Mouse (Mus musculus) hindbrain, embryonic 15.5 days (tissue): ENCODE measurements at regions not wholly inside any gene's neighbourhood (a gene's known extent, or its start where the extent isn't known, plus 50 kb on each side); places are given as distances from the start of the nearest gene placed in this dataset.
"Not testable (repeated sequence)": the region's sequence is repeated elsewhere in the genome, so short reads cannot be mapped to it uniquely, and the experiment has no call there.

Experiments
- ATAC-seq: fragments of 200-750 bp; cut with Nextera tagmentation; 2 replicates; pipeline ENCODE4 v1.8.0; 2017; ENCODE audit warnings: low read depth, moderate number of reproducible peaks, moderate TSS enrichment; ENCODE audit not compliant: low FRiP score
- H3K27ac ChIP-seq: fragments of 300-500 bp; sonication (generic); replicated peaks from 2 replicates; pipeline ENCODE4 v1.5.1; 2015; ENCODE audit warnings: mild to moderate bottlenecking, inconsistent platforms
- H3K27me3 ChIP-seq: fragments of 300-500 bp; sonication (generic); 2 replicates; pipeline ENCODE4 v1.6.1; 2015; ENCODE audit warnings: control low read depth, inconsistent platforms
- H3K36me3 ChIP-seq: fragments of 300-500 bp; sonication (generic); 2 replicates; pipeline ENCODE4 v1.6.1; 2015; ENCODE audit warnings: control low read depth, inconsistent platforms
- H3K4me1 ChIP-seq: fragments of 300-500 bp; sonication (generic); replicated peaks from 2 replicates; pipeline ENCODE4 v1.6.1; 2015; ENCODE audit warnings: control low read depth, inconsistent platforms
- H3K4me2 ChIP-seq: fragments of 300-500 bp; sonication (generic); 2 replicates; pipeline ENCODE4 v1.6.1; 2015; ENCODE audit warnings: moderate library complexity, mild to moderate bottlenecking, inconsistent platforms
- H3K4me3 ChIP-seq: fragments of 300-500 bp; sonication (generic); 2 replicates; pipeline ENCODE4 v1.5.1; 2015; ENCODE audit warnings: mild to moderate bottlenecking, inconsistent platforms
- H3K9ac ChIP-seq: fragments of 300-500 bp; sonication (generic); 2 replicates; pipeline ENCODE4 v1.6.1; 2015; ENCODE audit warnings: inconsistent platforms
- H3K9me3 ChIP-seq: fragments of 300-500 bp; sonication (generic); 2 replicates; pipeline ENCODE4 v1.6.1; 2016; ENCODE audit warnings: control low read depth, inconsistent platforms
- WGBS: fragments of 180-500 bp; shearing (Covaris S2); methylation state at CpG from one replicate; pipeline ENCODE4 v1.1.7; 2015; 5-methylcytosine and 5-hydroxymethylcytosine counted together

GRCm38 (mm10) chr1:189513358-189513757 lies 111.3 kb upstream of the Kcnk2 start:
- Histone ChIP-seq H3K27ac (no peak overlapping the region), H3K4me3 (no peak overlapping the region), H3K4me1 (no peaks in the 10 kb centered on the region), H3K9me3 (peaks cover 7% of the 10 kb centered on the region; the same call in 1 of the 2 replicates), H3K4me2 (no peak overlapping the region), H3K9ac (no peak overlapping the region), H3K27me3 (no peaks in the 10 kb centered on the region), H3K36me3 (no peaks in the 10 kb centered on the region)
- ATAC-seq = no peak
- WGBS = 49% methylated on average over 4 of the region's 4 CpGs

- not testable (repeated sequence) for H3K4me3 ChIP-seq, ATAC-seq, H3K27ac ChIP-seq, H3K27me3 ChIP-seq, H3K4me2 ChIP-seq, H3K9ac ChIP-seq, H3K36me3 ChIP-seq, H3K4me1 ChIP-seq, H3K9me3 ChIP-seq
- WGBS = 88% methylated on average over 1 of the region's 1 CpGs
Observed at GRCm38 (mm10) chr1:189507301-189507700, 105.2 kb upstream of the Kcnk2 start.

GRCm38 (mm10) chr1:189499703-189500102 lies 97.6 kb upstream of the Kcnk2 start:
- Histone ChIP-seq H3K9ac (no peak overlapping the region), H3K36me3 (no peaks in the 10 kb centered on the region), H3K9me3 (no peaks in the 10 kb centered on the region), H3K27ac (no peak overlapping the region), H3K27me3 (no peaks in the 10 kb centered on the region), H3K4me1 (peaks cover 6% of the 10 kb centered on the region; the same call in 1 of the 2 replicates), H3K4me2 (no peak overlapping the region), H3K4me3 (no peak overlapping the region)
- no peak for ATAC-seq
- 93% methylated on average over 3 of the region's 3 CpGs for WGBS

DNA sequence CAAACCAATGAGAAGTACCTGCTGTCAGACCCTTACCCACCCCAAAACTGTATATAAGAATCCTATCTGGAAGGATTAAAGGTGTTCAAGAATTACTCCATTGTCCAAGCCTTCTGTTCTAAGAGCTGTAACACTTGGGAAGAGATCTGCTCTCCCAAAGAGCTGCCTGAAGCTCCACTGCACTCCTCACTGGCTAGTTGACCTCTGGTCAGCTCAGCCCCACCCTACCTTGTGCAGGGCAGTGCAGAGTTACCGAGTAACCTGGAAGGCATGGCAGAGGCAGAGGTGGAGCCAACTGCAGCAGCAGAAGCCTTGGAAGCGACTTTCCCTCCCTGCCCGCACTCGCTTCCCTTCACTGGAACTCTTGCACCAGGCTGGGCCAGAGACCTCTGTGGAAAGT lies 97.1 kb upstream of the Kcnk2 start:
- Histone ChIP-seq H3K9me3 (no peaks in the 10 kb centered on the region), H3K36me3 (no peaks in the 10 kb centered on the region), H3K4me3 (no peak overlapping the region), H3K4me2 (no peak overlapping the region), H3K9ac (no peak overlapping the region), H3K4me1 (peaks cover 6% of the 10 kb centered on the region; the same call in 1 of the 2 replicates), H3K27ac (no peak overlapping the region), H3K27me3 (no peaks in the 10 kb centered on the region)
- WGBS = 71% methylated on average over 4 of the region's 4 CpGs
- ATAC-seq = no peak

DNA sequence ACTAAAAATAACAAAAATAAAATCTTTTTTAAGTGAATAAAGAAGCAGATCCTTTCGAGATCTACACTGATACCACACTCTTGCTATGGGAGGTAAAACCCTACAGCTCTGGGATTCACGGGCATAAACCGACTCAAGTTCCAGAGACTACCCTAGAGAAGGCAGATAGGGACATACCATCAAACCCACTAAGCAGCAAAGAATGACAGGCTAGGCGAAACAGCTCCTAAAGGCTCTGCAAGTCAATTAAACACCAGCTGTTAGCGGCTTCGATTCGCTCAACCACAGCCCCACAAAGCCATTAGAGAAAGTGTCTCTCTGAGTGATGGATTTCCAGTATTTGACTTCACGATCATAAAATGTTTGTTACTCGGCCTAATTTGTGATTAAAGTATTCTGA lies 95.0 kb upstream of the Kcnk2 start:
- no peaks in the 10 kb centered on the region for H3K9me3 ChIP-seq
- H3K27ac ChIP-seq = no peak overlapping the region
- H3K9ac ChIP-seq = no peak overlapping the region
- 64% methylated on average over 9 of the region's 9 CpGs for WGBS
- no peak overlapping the region for H3K4me2 ChIP-seq
- no peaks in the 10 kb centered on the region for H3K27me3 ChIP-seq
- H3K4me1 ChIP-seq = peaks cover 6% of the 10 kb centered on the region; the same call in 1 of the 2 replicates
- peak; percentile 15; the same call in 1 of the 2 replicates for ATAC-seq
- H3K4me3 ChIP-seq = no peak overlapping the region
- H3K36me3 ChIP-seq = no peaks in the 10 kb centered on the region

DNA sequence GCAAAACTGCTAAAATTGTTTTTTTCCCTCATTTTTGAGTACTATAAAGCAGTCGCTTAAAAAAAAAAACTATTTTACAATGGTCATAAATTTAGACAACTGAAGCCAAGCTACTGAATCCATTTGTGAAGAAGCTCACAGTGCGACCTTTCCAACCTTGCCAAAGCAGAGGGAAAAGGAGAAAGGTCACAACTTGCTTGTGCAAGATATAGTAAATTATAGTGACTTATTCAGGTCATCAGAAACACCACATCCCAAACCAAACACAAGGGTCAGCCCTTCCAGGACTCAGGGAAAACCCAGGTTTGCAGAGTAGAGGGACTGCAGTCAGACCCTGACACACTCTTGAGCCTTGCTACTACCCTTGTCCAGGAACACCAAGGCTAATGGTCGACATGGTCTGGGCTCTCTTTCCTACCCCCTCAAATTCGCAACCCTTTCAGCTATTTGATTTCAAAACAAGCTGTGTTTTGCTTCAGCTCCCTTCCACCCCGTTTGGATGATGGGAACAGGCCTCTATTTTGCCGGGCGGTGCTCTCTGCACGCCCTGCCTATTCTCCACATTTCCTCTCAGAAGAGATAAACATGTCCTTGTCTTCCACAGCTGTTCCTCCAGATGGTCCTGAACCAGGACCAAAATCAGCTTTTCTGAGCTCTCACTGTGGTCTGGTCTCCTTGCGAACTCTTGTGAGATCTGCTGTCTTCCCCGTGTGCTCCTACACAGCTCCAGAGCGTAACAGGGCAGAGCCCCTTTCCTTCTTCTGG lies 93.5 kb upstream of the Kcnk2 start:
- WGBS = 78% methylated on average over 11 of the region's 11 CpGs
- Histone ChIP-seq H3K4me1 (peaks cover 6% of the 10 kb centered on the region; the same call in 1 of the 2 replicates), H3K27me3 (no peaks in the 10 kb centered on the region), H3K4me3 (no peak overlapping the region), H3K36me3 (no peaks in the 10 kb centered on the region), H3K27ac (no peak overlapping the region), H3K9me3 (no peaks in the 10 kb centered on the region), H3K9ac (no peak overlapping the region), H3K4me2 (no peak overlapping the region)
- ATAC-seq = no peak

GRCm38 (mm10) chr1:189494896-189495295 lies 92.8 kb upstream of the Kcnk2 start:
- WGBS = 28% methylated on average over 11 of the region's 11 CpGs
- H3K4me2 ChIP-seq = no peak overlapping the region
- no peaks in the 10 kb centered on the region for H3K27me3 ChIP-seq
- H3K4me1 ChIP-seq = peaks cover 6% of the 10 kb centered on the region; the same call in 1 of the 2 replicates
- H3K9me3 ChIP-seq = no peaks in the 10 kb centered on the region
- ATAC-seq = no peak
- no peak overlapping the region for H3K27ac ChIP-seq
- no peak overlapping the region for H3K4me3 ChIP-seq
- no peak overlapping the region for H3K9ac ChIP-seq
- H3K36me3 ChIP-seq = no peaks in the 10 kb centered on the region

- Histone ChIP-seq H3K9me3 (no peaks in the 10 kb centered on the region), H3K36me3 (no peaks in the 10 kb centered on the region), H3K9ac (no peak overlapping the region), H3K4me2 (no peak overlapping the region), H3K4me1 (no peaks in the 10 kb centered on the region), H3K27ac (no peak overlapping the region), H3K4me3 (no peak overlapping the region), H3K27me3 (no peaks in the 10 kb centered on the region)
- ATAC-seq = no peak
- 92% methylated on average over 4 of the region's 4 CpGs for WGBS
Observed at GRCm38 (mm10) chr1:189485336-189485735, 83.3 kb upstream of the Kcnk2 start.

DNA sequence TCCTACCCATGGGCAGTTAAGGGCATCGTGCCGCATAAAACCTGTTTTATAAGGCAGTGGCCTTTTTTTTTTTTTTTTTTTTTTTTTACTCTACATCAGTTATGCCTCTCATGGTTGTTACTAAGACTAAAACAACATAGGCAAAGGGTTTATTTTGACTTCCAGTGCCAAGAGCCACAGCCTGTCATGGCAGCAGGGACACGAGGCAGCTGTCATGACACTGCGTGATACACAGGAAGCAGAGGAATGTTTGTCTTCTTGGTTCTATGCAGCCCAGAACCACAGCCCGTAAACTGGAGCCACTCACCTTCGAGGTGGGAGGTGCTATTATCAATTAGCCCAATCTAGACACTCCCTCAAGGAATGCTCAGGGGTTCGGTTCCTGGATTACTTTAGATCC lies 81.3 kb upstream of the Kcnk2 start:
- Histone ChIP-seq H3K9me3 (no peaks in the 10 kb centered on the region), H3K27me3 (no peaks in the 10 kb centered on the region), H3K4me3 (no peak overlapping the region), H3K36me3 (no peaks in the 10 kb centered on the region), H3K27ac (no peak overlapping the region), H3K9ac (no peak overlapping the region), H3K4me2 (no peak overlapping the region), H3K4me1 (no peaks in the 10 kb centered on the region)
- 90% methylated on average over 7 of the region's 7 CpGs for whole genome bisulfite sequencing
- ATAC-seq = no peak

DNA sequence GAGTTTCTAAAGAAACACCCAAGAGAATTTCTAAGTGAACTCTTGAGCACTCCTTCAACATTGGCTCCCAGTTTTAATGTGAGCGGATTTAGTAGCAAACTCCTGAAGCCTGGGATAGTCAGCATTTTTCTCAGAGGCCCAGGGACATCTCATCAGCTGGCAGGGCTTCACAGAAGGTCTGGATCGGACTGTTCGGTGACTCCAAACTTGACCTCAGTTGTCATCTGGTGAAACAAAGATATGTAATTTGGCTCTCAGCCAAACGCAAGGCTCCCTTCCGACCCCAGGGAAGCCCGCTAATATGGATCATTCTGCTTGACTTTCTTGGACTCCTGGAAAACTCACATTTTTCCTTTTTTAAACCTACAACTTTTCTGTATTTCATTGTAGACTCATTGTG lies 76.0 kb upstream of the Kcnk2 start:
- no peak for ATAC-seq
- H3K36me3 ChIP-seq = no peaks in the 10 kb centered on the region
- H3K27me3 ChIP-seq = no peaks in the 10 kb centered on the region
- no peak overlapping the region for H3K4me2 ChIP-seq
- H3K9me3 ChIP-seq = no peaks in the 10 kb centered on the region
- no peak overlapping the region for H3K9ac ChIP-seq
- H3K4me1 ChIP-seq = no peaks in the 10 kb centered on the region
- H3K4me3 ChIP-seq = no peak overlapping the region
- no peak overlapping the region for H3K27ac ChIP-seq
- WGBS = 74% methylated on average over 6 of the region's 6 CpGs

DNA sequence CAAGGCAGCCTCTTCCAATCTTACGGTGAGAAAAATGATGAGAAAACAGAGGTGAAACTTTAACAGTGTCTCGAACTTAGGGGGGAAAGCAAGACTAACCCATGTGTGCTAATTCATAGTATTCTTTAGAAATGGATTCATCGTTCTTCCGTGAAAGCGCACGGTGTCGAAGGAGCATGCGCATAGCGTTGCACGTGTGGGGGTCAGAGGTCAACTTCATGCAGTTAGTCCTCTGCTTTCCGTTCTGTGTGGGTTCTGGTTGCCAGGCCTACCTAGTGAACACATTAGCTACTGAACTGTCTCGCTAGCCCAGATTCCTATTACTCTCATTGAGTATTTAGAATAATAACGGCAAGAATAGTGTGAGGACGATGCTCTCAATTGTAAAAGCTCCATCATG lies 74.7 kb upstream of the Kcnk2 start:
- Histone ChIP-seq H3K36me3 (no peaks in the 10 kb centered on the region), H3K27ac (no peak overlapping the region), H3K4me1 (no peaks in the 10 kb centered on the region), H3K4me3 (no peak overlapping the region), H3K27me3 (no peaks in the 10 kb centered on the region), H3K4me2 (no peak overlapping the region), H3K9ac (no peak overlapping the region), H3K9me3 (no peaks in the 10 kb centered on the region)
- 93% methylated on average over 14 of the region's 14 CpGs for WGBS
- ATAC-seq = no peak

DNA sequence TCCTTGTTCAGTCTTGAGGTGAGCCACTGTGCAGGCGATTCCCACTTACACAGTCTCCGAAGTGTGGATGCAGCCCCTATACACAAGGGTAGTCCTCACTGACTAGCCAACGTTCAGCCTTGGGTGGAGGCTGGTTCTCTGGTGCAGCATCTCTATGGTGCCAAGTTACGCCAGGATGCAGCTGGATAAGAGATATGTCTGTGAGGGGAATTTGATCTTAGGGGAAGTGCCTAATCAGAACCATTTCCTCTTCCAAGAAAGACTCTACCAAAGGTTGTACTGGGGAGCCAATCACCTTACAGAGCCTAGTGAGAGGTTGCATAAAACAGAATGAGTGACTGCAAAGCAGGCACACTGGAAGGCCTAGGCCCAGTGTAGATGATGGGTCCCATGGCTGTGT lies 71.0 kb upstream of the Kcnk2 start:
- H3K27ac ChIP-seq = no peak overlapping the region
- H3K9me3 ChIP-seq = no peaks in the 10 kb centered on the region
- H3K4me1 ChIP-seq = no peaks in the 10 kb centered on the region
- no peak for ATAC-seq
- H3K27me3 ChIP-seq = no peaks in the 10 kb centered on the region
- no peak overlapping the region for H3K4me3 ChIP-seq
- no peak overlapping the region for H3K4me2 ChIP-seq
- H3K36me3 ChIP-seq = no peaks in the 10 kb centered on the region
- WGBS = 96% methylated on average over 4 of the region's 4 CpGs
- H3K9ac ChIP-seq = no peak overlapping the region

GRCm38 (mm10) chr1:189458421-189458820 lies 56.3 kb upstream of the Kcnk2 start:
- no peaks in the 10 kb centered on the region for H3K27me3 ChIP-seq
- no peak overlapping the region for H3K27ac ChIP-seq
- ATAC-seq = no peak

More at GRCm38 (mm10) chr1:189458421-189458820, 56.3 kb upstream of the Kcnk2 start:
- H3K36me3 ChIP-seq = no peaks in the 10 kb centered on the region
- H3K4me2 ChIP-seq = no peak overlapping the region
- WGBS = 50% methylated on average over 3 of the region's 3 CpGs
- H3K4me1 ChIP-seq = no peaks in the 10 kb centered on the region
- H3K9me3 ChIP-seq = no peaks in the 10 kb centered on the region
- no peak overlapping the region for H3K4me3 ChIP-seq
- H3K9ac ChIP-seq = no peak overlapping the region
